Mouse (Mus musculus) stomach, postnatal 0 days (tissue): ENCODE results near the gene Cadm4.

Experiments used
- CTCF ChIP-seq: IDR thresholded peaks from 2 replicates; pipeline ENCODE4 v1.5.1; 2016; ENCODE audit warnings: antibody characterized with exemption, low read depth, mild to moderate bottlenecking, moderate library complexity
- EP300 ChIP-seq: optimal IDR thresholded peaks from 2 replicates; pipeline ENCODE3; 2016; ENCODE audit warnings: antibody characterized with exemption

DNA sequence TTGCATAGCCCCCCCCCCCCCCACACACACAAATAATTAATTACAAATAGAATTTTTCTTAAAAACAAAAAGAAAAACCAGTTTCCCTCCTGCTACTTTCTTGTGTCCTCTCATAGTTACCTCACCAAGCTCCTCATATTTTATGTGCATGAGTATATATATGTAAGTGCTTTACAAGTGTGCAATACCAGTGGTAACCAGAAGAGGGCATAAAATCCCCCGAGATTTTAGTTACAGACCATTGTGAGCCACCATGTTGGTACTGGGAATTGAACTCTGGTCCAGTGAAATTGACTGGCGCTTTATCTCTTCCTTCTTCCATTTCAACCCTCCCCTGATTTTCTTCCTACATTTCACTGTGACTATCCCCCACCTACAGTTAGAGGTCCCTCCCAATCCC lies 62.7 kb downstream of the Cadm4 start:
- TF ChIP-seq CTCF: peak; percentile 47
- TF ChIP-seq EP300: no peak
